Mouse (Mus musculus) MEL-GATA-1-ER (cell line): ENCODE data around the gene Trim47.

Source experiments
- DNase-seq: peaks from one replicate; pipeline ENCODE4 v3.0.0-alpha.2; 2012; ENCODE audit warnings: low read depth; ENCODE audit errors: extremely low read depth

The Trim47 gene

DNA sequence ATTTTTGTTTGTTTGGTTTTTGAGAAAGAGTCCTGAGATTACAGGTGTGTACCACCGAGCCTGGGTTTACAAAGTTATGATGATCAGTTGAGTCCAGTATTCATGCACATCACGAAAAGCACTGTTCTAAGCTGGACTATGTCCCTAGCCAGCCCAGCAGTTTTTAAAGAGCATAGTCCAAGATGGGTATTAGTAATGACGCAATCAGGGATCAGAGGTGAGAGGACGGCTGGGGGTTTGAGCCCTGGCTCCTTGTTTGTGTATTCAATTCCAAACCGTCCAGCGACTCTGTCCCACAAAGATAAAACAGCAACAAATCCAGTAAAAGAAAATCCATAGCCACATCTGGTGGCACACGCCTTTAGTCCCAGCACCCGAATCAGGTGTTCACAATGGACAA lies 38.8 kb downstream of the Trim47 start:
- DNase-seq = no peak

- no peak for DNase-seq
Measured at GRCm38 (mm10) chr11:116087194-116088130, 39.5 kb downstream of the Trim47 start.

DNA sequence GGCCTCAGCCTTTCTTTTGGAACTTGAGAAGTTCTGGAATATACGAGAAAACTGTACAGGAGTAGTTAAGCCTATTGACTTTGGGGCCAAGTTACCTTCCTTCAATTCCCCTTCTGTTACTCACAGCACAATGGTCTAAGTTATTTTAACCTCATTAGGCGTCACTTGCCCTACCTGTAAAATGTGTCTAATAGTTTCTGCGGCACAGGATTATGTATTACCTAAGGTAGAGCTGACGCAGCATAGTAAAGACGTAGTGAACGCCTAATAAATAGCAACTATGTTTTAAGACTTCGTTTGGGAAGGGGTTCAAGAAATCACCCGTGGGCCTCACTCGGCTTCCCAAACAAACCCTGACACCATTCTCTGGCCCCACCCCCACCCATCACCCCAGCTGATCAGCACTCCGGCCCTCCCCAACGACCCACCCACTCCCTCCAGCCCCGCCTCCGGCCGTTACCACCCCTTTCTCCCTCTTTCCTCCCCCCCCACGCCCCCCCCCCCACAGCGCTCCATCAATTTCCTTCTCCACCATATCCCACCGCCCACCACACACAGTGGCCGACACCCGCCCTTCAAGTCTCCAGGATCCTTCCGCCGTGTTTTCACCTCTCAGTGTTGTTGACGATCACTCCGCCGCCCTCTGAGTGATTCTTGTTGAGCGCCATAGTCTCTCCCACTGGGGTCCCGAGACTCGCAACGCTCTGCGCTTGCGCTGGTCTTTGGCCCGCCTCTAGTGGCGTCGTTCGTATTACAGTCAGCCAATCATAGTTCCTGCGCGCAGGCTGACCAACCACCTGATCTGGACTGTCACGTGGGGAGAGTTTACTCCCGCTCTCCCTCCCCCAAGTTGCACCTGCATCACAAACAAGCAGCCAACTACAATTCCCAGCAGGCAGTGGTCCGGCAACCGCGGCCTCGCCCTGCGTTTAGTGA lies 40.5 kb downstream of the Trim47 start, which contains the start of gene Wbp2:
Wbp2 (minus strand) TSS at position 738 of the 936 bp plus-strand sequence.
- DNase-seq = peak; percentile 99

DNA sequence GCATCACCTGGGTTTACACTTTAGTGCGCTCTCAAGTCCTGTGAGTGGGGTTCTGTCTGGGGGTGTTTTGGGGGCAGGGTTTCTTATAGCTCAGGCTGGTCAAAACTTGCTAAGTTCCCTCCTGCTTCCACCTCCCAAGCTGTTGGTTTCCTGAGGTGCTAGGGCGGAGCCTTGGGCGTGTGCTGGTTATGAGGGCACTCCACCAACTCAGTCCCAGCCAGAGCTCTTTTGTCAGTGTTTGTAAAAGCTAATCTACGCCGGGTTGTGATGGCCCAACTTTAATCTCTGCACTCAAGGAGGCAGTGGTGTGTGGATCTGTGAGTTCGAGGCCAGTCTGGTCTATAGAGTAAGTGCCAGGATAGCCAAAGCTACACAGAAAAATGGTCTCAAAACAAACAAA lies 42.8 kb downstream of the Trim47 start:
- DNase-seq = no peak

DNA sequence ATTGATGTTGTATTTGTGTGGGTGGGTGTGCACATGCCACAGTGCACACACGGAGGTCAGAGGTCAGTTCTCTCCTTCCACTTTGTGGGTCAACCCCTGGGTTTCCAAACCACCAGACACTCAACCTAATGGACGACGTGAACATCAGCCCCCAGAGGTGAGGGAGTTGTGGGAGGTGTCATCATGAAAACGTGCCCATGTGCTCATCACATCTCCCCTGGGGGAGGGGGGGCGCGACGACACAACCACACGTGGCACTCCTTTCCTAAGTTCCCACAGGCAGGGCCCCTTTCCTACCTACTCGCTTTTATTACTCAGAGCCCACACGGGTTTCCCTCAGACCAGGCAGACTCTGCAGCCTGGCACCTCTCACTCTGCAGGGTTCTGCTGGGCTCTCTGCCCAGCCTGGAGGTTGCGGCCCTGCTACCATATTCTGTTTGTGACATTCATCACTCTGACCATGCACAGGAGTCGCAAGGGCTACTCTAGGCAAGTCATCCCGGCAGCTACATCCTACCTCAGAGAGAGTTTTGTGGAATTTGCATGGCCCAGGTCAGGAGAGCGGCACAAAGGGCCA lies 43.8 kb downstream of the Trim47 start:
- DNase-seq = no peak

DNA sequence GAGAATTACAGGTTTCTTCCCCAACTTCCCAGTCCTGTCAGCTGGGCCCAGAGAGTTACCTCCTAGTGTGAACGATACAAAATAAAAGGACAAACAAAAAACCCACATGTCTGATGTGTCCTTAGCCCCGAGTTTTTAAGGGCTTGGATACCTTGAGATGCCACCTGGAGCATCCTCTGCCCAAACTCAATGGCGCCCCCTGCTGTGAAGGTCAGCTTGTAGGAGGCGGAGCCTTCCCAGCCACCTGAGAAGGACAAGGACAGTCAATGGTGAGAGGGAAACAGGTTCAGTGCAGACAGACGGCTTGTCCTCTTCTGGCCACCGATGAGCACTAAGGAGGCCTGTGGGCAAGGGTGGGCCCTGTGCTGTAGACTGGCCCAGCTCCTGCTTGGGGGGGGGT lies 45.9 kb downstream of the Trim47 start:
- no peak for DNase-seq

- no peak for DNase-seq
Measured at GRCm38 (mm10) chr11:116079511-116079910, 47.5 kb downstream of the Trim47 start.

DNA sequence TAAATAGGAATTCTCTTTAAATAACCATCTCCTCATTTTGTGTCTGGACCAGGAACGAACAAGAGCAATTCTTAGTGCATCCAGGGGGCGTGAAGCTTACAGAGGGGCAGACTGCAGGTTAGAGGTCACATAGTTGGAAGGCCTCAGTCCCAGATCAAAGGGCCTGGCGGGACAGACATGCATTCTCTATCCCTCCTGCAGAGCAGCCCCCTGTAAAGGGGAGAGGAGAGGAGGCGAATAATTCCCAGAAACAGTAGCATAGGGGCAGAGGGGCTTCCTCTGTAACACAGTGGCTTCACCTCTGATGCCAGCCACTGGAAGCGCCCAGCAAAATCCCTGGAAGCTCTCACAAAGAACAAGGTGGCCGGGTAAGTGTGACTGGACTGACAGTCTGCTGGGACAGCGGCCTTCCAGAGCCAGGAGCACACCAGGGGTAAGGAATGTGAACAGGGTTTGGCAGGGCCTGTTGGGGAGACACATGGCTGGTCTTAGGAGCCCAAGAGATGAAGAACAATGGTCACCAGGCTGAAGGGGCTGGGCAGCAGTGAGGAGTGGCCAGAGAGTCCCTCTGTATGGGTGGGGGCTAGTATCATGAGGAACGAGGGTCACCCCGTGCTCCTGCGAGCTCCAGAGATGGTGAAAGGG lies 48.2 kb downstream of the Trim47 start:
- DNase-seq = no peak

DNA sequence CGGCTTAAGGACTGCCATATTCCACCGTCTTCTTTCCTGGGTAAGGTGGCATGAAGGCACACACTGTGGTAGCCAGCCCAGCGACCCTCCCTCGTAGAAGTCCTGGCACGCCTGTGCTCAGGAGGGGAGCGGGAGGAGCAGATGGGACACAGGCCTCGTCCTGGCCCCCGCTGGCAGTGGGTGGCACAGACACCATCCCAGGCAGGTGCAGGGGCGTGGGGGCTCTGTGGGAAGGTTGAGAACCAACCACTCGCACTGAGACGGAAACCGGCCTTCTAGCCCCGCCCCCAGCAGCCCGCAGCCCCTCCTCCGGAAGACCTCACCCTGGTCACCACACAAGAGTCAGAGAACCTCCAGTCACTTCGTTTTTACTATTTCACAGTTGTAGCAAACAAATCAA lies 48.8 kb downstream of the Trim47 start:
- no peak for DNase-seq

DNA sequence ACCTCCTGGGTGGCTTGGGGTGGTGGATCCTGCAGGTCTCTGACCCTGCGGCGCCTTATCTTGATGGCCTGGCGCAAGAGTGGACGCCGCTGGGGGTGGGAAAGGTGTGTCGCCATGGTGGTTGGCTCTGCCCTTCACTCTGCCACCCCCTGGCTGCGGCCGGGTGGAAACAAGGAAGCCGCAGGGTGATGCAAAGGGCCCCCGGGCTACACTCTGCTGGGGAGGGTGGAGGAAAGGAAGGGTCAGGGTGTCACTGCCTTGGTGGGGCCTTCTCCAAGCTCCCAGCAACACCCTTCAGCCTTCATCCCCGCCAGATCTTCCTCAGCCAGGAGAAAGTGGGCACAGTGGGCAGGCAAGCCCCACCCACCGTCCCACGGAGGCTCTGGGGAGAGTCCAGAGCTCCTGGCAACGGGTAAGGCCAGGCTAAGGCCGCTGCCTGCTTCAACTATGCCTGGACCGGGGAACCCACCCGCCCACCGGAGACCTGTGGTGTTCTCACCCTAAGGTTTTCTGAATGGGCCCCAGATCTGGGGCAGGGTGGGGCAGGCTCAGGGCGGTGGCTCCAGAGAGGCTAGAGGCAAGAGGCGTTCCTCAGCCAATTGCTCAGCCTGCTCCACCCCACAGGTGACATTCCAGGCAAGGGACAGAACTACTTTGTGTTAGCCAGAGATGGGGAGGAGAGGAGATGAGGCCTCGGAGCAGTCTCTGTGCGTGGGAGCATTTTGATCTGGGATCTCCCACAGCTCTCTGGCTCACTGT lies 49.4 kb downstream of the Trim47 start, which contains the start of gene Unc13d:
Unc13d (minus strand) TSS at position 516 of the 759 bp plus-strand sequence.
- DNase-seq = no peak

GRCm38 (mm10) chr11:116076836-116077235 lies 50.2 kb downstream of the Trim47 start:
- no peak for DNase-seq

DNA sequence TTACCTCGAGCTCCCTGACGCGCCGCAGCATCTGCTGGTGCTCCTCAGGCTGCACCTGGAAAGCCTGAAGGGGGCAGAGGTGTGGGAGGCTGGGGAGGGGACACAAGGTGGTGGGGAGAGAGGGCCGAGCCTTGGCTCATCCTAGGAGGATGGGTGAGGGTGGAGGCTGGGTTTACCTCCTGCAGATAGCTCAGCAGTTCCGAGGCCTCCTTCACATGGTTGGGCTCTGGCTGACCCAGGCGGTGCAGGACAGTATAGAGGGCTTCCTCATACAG lies 50.8 kb downstream of the Trim47 start:
- DNase-seq = no peak

GRCm38 (mm10) chr11:116075539-116076265 lies 51.3 kb downstream of the Trim47 start:
- peak; percentile 95 for DNase-seq

- no peak for DNase-seq
Measured at GRCm38 (mm10) chr11:116074436-116074991, 52.5 kb downstream of the Trim47 start.

- DNase-seq = no peak
Measured at GRCm38 (mm10) chr11:116072608-116073007, 54.4 kb downstream of the Trim47 start.

GRCm38 (mm10) chr11:116071510-116071909 lies 55.5 kb downstream of the Trim47 start:
- DNase-seq = no peak

GRCm38 (mm10) chr11:116065345-116065744 lies 61.7 kb downstream of the Trim47 start:
- DNase-seq = no peak

GRCm38 (mm10) chr11:116064187-116064867 lies 62.7 kb downstream of the Trim47 start:
- DNase-seq = no peak

DNA sequence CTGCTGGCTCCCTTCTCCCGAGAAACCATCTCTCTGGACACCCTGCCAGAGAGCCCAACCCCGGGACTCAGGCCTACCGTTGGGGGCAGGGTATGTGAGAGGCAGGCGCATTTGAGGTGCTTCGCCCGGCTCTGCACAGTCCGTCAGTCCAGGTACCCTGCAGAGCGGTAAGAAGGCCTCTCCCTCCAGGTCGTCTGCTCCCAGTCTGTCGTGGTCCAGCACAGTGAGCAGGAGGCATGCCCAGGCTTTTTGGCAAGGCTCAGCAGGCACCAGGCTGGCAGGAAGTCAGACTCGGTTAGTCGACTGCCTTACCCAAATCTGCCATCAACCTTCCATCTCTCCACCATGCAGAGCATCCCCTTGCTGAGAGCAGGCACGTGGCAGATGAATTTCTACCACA lies 63.4 kb downstream of the Trim47 start:
- no peak for DNase-seq
